Mouse (Mus musculus) thymus, postnatal 4 days (tissue): ENCODE measurements around the gene Gzmf.
"Not testable (repeated sequence)": the region's sequence is repeated elsewhere in the genome, so short reads cannot be mapped to it uniquely, and the experiment has no call there.

Experiments used
- DNase-seq: peaks from one replicate; pipeline ENCODE4 v3.0.0; 2021

Gene Gzmf

DNA sequence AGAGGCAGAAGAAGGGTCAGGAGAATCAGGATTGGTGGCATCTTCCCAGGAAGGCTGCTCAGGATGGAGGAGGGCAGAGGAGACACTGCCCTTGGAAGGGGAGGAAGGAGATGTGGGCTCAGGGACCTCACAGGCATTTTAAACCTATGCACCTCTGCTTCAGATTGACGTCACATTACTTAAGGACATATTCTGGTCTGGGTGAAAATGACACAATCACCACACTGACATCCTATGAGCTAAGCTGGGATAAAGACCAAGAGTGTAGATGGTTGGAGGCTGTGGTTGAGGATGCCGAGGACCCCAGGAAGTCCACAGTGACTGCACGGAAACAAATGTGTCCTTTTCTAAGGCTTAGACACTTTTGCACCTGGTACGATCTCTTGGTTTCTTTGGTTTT is at the start of gene Gzmf:
Gene Gzmf (minus strand): TSS at position 101 of the 400 bp plus-strand sequence.
- DNase-seq, result no peak

GRCm38 (mm10) chr14:56240409-56240808 is 29.2 kb upstream of the Gzmf start:
- DNase-seq, result no peak

GRCm38 (mm10) chr14:56234556-56234955 is 23.3 kb upstream of the Gzmf start, which contains the start of gene Gzmc:
Gzmc (minus strand) TSS chr14:56234656.
- DNase-seq, result no peak

DNA sequence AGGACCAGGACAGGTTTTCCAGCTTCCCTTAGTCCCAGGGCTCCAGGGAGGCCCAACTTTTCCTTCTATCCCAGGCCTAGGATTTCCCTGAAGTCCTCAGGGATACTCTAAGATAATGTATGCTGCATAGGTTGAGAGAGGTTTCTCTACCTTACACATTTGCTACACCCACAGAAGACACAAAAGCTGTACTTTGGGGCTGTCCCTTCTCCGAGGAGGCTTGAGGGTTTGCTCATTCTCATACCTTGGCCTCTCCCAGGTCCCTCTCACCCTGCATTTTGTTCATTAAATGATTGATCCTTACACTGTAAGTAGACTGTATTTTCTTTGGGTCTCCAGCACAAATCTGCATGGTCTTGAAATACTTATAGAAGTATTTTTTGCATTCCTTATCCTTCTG is 5.6 kb downstream of the Gzmf start:
- DNase-seq, result no peak

GRCm38 (mm10) chr14:56205021-56205420 is 6.2 kb downstream of the Gzmf start:
- peak; percentile 83 for DNase-seq

- DNase-seq, result peak; percentile 82
These were observed 7.2 kb downstream of the Gzmf start for GRCm38 (mm10) chr14:56203975-56204374.

DNA sequence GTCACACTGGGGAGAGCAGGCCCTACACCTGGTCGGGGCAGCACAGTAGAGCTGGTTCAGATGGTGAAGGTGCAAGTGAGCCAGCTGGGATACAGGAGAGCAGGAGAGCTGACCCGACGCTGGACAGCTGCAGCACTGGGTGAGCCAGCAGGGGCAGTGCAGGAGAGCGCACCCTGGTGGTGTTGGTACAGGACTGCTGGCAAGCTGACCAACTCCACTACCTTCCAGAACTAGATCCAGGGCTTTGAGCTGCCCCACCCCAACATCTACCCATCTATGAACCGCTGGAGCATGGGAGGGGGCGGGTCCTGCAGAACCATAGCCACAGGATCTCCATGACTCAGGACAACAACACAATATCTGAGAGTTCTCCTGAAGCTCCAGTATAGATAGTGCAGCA is 24.3 kb downstream of the Gzmf start:
- DNase-seq, result peak; percentile 46

DNA sequence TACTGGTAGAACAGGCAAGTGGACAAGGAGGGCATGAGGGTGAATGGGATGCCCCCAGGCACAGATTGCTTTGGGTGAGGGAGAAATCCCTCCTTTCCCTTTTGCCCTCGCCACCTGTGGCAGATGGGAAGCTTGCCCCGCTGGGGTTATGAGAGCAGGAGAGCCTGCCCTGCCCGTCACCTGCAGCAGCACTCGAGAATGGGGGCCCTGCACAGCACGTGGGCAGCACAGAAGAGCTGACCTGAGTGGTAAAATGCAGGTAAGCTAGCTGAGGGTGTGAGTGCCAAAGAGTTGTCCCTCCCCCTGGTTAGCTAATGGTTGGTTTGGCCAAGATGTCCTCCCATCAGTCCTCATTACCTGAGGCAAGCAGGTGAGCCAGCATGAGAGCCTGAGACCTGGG is 24.7 kb downstream of the Gzmf start:
- no peak for DNase-seq

DNA sequence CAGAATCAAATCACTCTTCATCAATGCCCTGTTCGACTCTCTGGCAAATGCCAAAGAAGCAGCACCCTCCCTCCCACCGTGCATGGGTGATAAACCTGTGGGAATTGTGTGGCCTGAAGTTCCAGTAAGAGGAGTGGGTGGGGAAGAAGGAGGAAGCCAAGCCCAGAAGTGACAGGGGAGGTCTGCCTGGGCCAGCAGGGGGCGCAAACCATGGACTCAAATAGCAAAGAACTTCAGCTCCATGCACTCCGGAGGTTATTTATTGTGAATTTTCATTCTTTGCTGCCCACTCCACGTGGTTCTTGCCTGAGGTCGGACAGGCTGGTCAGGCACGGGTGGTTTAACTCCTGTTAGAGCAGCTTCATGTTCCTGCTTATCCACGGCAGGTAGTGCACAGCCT is 33.6 kb downstream of the Gzmf start:
- peak; percentile 80 for DNase-seq

- DNase-seq, result no peak
These were observed 36.7 kb downstream of the Gzmf start, which contains the start of gene Gzmn for GRCm38 (mm10) chr14:56174499-56174898. Gzmn (minus strand) TSS chr14:56174599.

DNA sequence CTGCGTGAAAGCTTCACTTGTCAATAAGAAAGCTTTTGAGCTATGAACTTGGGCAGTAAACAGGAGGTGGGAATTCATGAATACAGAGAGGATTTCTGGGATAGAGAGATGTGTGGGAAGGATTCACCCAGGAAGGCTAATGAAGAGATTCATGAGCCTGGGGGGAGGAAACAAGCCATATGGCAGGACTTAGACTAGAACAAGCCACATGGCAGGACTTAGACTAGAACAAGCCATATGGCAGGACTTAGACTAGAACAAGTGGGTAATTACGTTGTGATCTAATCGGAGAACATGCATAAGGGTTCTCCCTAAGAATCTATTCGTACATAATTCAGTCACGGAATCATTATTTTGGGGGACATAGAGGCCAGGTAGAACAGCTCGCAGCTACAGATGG is 37.8 kb downstream of the Gzmf start:
- no peak for DNase-seq

GRCm38 (mm10) chr14:56172744-56173143 is 38.5 kb downstream of the Gzmf start:
- no peak for DNase-seq

DNA sequence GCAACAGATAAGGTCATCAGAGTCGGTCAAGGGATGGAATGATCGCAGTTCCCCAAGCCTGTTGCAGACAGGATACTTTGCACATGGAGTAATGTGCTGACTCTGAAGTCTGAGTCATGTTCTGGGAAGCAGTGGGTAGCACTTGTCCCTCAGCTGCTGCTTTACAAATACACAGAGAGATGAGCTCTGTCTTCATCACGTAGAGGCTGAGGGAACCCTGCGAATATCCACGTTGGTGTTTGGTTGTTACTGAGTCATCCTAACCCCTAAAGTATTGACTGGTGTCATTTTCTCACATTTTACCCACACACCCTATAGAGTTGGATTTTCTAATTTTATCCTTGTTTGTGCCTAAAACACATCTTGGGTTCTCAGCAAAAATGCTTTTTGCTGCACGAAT is 43.2 kb downstream of the Gzmf start:
- no peak for DNase-seq

- DNase-seq, result no peak
These were observed 49.1 kb downstream of the Gzmf start for GRCm38 (mm10) chr14:56162109-56162508.

DNA sequence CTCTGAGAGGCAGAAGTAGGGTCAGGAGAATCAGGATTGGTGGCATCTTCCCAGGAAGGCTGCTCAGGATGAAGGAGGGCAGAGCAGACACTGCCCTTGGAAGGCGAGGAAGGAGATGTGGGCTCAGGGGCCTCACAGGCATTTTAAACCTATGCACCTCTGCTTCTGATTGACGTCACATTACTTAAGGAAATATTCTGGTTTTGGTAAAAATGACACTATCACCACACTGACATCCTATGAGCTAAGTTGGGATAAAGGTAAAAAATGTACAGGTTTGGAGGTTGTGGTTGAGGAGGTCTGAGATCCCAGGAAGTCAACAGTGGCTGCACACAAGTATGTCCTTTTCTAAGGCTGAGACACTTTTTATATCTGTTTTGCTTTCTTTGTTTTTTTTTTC is 51.7 kb downstream of the Gzmf start, which contains the start of gene Gzmg:
Gene Gzmg (minus strand): TSS at position 101 of the 400 bp plus-strand sequence.
- not testable (repeated sequence) for DNase-seq

DNA sequence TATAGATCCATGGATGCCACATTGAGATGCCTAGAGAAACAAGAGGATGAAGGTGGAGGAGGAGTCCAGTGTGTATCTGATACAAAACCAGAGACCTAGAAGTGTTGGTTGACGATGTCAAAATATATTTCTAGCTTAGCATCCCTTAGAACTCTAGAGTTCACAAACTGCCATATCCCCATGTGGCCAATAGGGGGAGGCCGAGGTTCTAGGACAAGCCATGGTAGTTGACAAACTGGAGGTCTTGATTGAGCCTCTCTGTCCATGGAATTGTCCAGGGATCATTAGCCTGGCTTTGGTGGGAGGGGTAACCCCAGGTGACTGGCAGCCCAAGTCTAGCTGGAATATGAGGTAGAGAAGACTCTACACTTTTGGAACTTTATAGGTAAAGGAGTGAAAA is 55.9 kb downstream of the Gzmf start:
- peak; percentile 34 for DNase-seq
